Mouse (Mus musculus) heart, postnatal 0 days (tissue): ENCODE data around the gene Prdm16. TPM values are rescaled to one million over a fixed set of nuclear protein-coding genes. Genes with fewer than 3 reads are reported as not detected.

ENCODE experiments used
- ATAC-seq: fragments of 200-750 bp; cut with Nextera tagmentation; 2 replicates; pipeline ENCODE4 v1.8.0; 2017; ENCODE audit warnings: low read depth, moderate number of reproducible peaks, moderate library complexity; ENCODE audit not compliant: insufficient read depth
- DNase-seq: peaks from one replicate; pipeline ENCODE4 v3.0.0-alpha.2; 2016; ENCODE audit warnings: low spot score
- H3K27ac ChIP-seq: fragments of 300-500 bp; sonication (generic); 2 replicates; pipeline ENCODE4 v1.5.1; 2014; ENCODE audit warnings: low read depth, mild to moderate bottlenecking
- H3K27me3 ChIP-seq: fragments of 300-500 bp; sonication (generic); 2 replicates; pipeline ENCODE4 v1.6.1; 2014; ENCODE audit warnings: low read length, mixed read lengths; ENCODE audit not compliant: control insufficient read depth, insufficient read depth
- H3K36me3 ChIP-seq: fragments of 300-500 bp; sonication (generic); replicated peaks from 2 replicates; pipeline ENCODE4 v1.6.1; 2014; ENCODE audit warnings: low read length, mixed read lengths; ENCODE audit not compliant: control insufficient read depth, insufficient read depth
- H3K4me1 ChIP-seq: fragments of 300-500 bp; sonication (generic); 2 replicates; pipeline ENCODE4 v1.6.1; 2014; ENCODE audit warnings: antibody characterized with exemption; ENCODE audit not compliant: control insufficient read depth, insufficient read depth
- H3K4me2 ChIP-seq: fragments of 300-500 bp; sonication (generic); 2 replicates; pipeline ENCODE4 v1.6.1; 2014; ENCODE audit warnings: low read depth, mild to moderate bottlenecking, low read length, moderate library complexity
- H3K4me3 ChIP-seq: fragments of 300-500 bp; sonication (generic); 2 replicates; pipeline ENCODE4 v1.5.1; 2014; ENCODE audit warnings: low read depth, low read length
- H3K9ac ChIP-seq: fragments of 300-500 bp; sonication (generic); replicated peaks from 2 replicates; pipeline ENCODE4 v1.6.1; 2014; ENCODE audit warnings: low read depth, low read length, mixed read lengths
- H3K9me3 ChIP-seq: fragments of 300-500 bp; sonication (generic); replicated peaks from 2 replicates; pipeline ENCODE4 v1.6.1; 2016; ENCODE audit warnings: low read length; ENCODE audit not compliant: control insufficient read depth
- CTCF ChIP-seq: IDR thresholded peaks from 2 replicates; pipeline ENCODE4 v1.5.1; 2016; ENCODE audit warnings: antibody characterized with exemption, control low read depth, low read depth
- EP300 ChIP-seq: IDR thresholded peaks from 2 replicates; pipeline ENCODE4 v1.6.1; 2016; ENCODE audit warnings: antibody characterized with exemption, low read depth
- WGBS: fragments of 180-500 bp; shearing (Covaris S2); extraction: QIAGEN DNeasy Blood & Tissue Kit; methylation state at CpG from one replicate; pipeline ENCODE4 v1.1.7; 2014; 5-methylcytosine and 5-hydroxymethylcytosine counted together
- polyA plus RNA-seq: library from polyadenylated mRNA; unstranded; fragments of >200 nt; fragmentation: Nextera tagmentation; extraction: Ambion mirVana; gene quantifications from 2 replicates; pipeline ENCODE4 v1.2.1, GENCODE M21; 2015
- total RNA-seq: library from RNA; depleted of rRNA; stranded (reverse); fragments of >200 nt; gene quantifications from 2 replicates; pipeline ENCODE4 v1.2.3, GENCODE M21; 2014; ENCODE audit warnings: low replicate concordance

Prdm16 gene
- total and polyA plus RNA-seq, 2 experiments from 2014 or later, result 9.3 to 14.7 TPM

GRCm38 (mm10) chr4:154386810-154387209 lies 249.9 kb downstream of the Prdm16 start:
- 27% methylated on average over 8 of the region's 8 CpGs for WGBS
- peaks cover 23% of the 10 kb centered on the region for H3K4me1 ChIP-seq
- no peak for TF ChIP-seq CTCF
- H3K36me3 ChIP-seq, result no peaks in the 10 kb centered on the region
- no peak overlapping the region for H3K4me3 ChIP-seq
- ATAC-seq, result no peak
- no peak overlapping the region for H3K4me2 ChIP-seq
- H3K9ac ChIP-seq, result no peak overlapping the region
- DNase-seq, result no peak
- no peaks in the 10 kb centered on the region for H3K9me3 ChIP-seq
- H3K27ac ChIP-seq, result no peak overlapping the region
- no peaks in the 10 kb centered on the region for H3K27me3 ChIP-seq

GRCm38 (mm10) chr4:154385918-154386317 lies 250.8 kb downstream of the Prdm16 start:
- Histone ChIP-seq H3K4me1 (peaks cover 17% of the 10 kb centered on the region), H3K9me3 (no peaks in the 10 kb centered on the region), H3K9ac (no peak overlapping the region), H3K27me3 (no peaks in the 10 kb centered on the region), H3K4me2 (no peak overlapping the region), H3K4me3 (no peak overlapping the region), H3K27ac (no peak overlapping the region), H3K36me3 (no peaks in the 10 kb centered on the region)
- no peak for DNase-seq
- ATAC-seq, result no peak
- TF ChIP-seq EP300 (no peak), CTCF (no peak)
- WGBS, result 27% methylated on average over 2 of the region's 2 CpGs

- Histone ChIP-seq H3K4me2 (no peak overlapping the region), H3K4me3 (no peak overlapping the region), H3K27ac (no peak overlapping the region), H3K36me3 (no peaks in the 10 kb centered on the region), H3K4me1 (peaks cover 17% of the 10 kb centered on the region), H3K9me3 (no peaks in the 10 kb centered on the region), H3K27me3 (no peaks in the 10 kb centered on the region), H3K9ac (no peak overlapping the region)
- WGBS, result 78% methylated on average over 8 of the region's 8 CpGs
- TF ChIP-seq EP300, result no peak
- no peak for TF ChIP-seq CTCF
- ATAC-seq, result no peak
- no peak for DNase-seq
These were observed 251.5 kb downstream of the Prdm16 start for GRCm38 (mm10) chr4:154385208-154385607.

- Histone ChIP-seq H3K4me1 (no peaks in the 10 kb centered on the region), H3K9ac (no peak overlapping the region), H3K9me3 (no peaks in the 10 kb centered on the region), H3K4me3 (no peak overlapping the region), H3K27me3 (no peaks in the 10 kb centered on the region), H3K27ac (no peak overlapping the region), H3K4me2 (no peak overlapping the region), H3K36me3 (no peaks in the 10 kb centered on the region)
- WGBS, result 93% methylated on average over 2 of the region's 2 CpGs
- TF ChIP-seq EP300, result no peak
- TF ChIP-seq CTCF, result no peak
- ATAC-seq (no peak), DNase-seq (no peak)
These were observed 257.8 kb downstream of the Prdm16 start for GRCm38 (mm10) chr4:154378876-154379275.

- H3K4me1 ChIP-seq, result 0 out of 2 replicates have a peak, but pooled peaks cover 4% of the 10 kb centered on the region
- H3K9me3 ChIP-seq, result no peaks in the 10 kb centered on the region
- no peaks in the 10 kb centered on the region for H3K36me3 ChIP-seq
- no peak for ATAC-seq
- no peaks in the 10 kb centered on the region for H3K27me3 ChIP-seq
- TF ChIP-seq CTCF (no peak), EP300 (no peak)
- no peak overlapping the region for H3K4me3 ChIP-seq
- no peak overlapping the region for H3K4me2 ChIP-seq
- no peak overlapping the region for H3K9ac ChIP-seq
- 66% methylated on average over 10 of the region's 10 CpGs for WGBS
- no peak for DNase-seq
- no peak overlapping the region for H3K27ac ChIP-seq
These were observed 260.6 kb downstream of the Prdm16 start for GRCm38 (mm10) chr4:154375939-154376625.
